Mouse (Mus musculus): Measurements from ENCODE around the gene Cluap1. TPM values are rescaled to one million over a fixed set of nuclear protein-coding genes. Genes with fewer than 3 reads are reported as not detected.

Gene Cluap1
- polyA plus RNA-seq, 1 experiment = 17.0 TPM

GRCm38 (mm10) chr16:3893739-3894138 is 14.9 kb upstream of the Cluap1 start:
- Histone ChIP-seq H3K4me1 (peaks cover 89% of the 10 kb centered on the region), H3K9me3 (no peaks in the 10 kb centered on the region), H3K36me3 (replicated peaks; ENCODE audit: low read length) (peaks cover 73% of the 10 kb centered on the region), H3K4me3 (replicated peaks) (peak overlapping the region; percentile 82), H3K27me3 (replicated peaks) (no peaks in the 10 kb centered on the region)
- TF ChIP-seq FLI1 (IDR thresholded peaks at IDR 0.05; ENCODE audit: low read length) = no peak
- TF ChIP-seq GATA1 (IDR thresholded peaks at IDR 0.05; ENCODE audit: borderline replicate concordance, low read length) = no peak

GRCm38 (mm10) chr16:3895173-3895792 is 13.3 kb upstream of the Cluap1 start:
- Histone ChIP-seq H3K9me3 (no peaks in the 10 kb centered on the region), H3K27me3 (replicated peaks) (no peaks in the 10 kb centered on the region), H3K4me1 (peaks cover 87% of the 10 kb centered on the region), H3K36me3 (replicated peaks; ENCODE audit: low read length) (peaks cover 84% of the 10 kb centered on the region), H3K4me3 (replicated peaks) (peak overlapping the region; percentile 87)
- TF ChIP-seq GATA1 (IDR thresholded peaks at IDR 0.05; ENCODE audit: borderline replicate concordance, low read length) = no peak
- TF ChIP-seq FLI1 (IDR thresholded peaks at IDR 0.05; ENCODE audit: low read length) = no peak

DNA sequence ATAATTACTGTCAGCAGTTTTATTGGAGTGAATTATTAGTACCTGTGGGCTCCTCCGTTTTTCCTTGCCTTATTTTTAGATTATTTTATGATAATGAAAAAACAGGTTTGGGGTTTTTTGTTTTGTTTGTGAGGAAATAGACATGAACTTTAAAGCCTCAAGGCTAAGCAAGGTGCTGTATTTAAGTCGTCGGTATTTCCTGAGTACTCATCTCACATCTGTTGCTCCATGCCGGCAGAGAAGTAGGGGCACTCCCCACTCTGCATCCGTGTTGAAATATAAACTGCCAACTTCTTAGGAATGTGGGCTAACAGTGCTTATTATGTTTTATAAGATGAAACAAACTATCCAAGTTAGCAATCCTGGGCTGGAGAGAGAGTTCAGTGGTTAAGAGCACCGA is 12.6 kb upstream of the Cluap1 start:
- Histone ChIP-seq H3K27me3 (replicated peaks) (no peaks in the 10 kb centered on the region), H3K36me3 (replicated peaks; ENCODE audit: low read length) (peaks cover 88% of the 10 kb centered on the region), H3K9me3 (no peaks in the 10 kb centered on the region), H3K4me1 (peaks cover 80% of the 10 kb centered on the region), H3K4me3 (replicated peaks) (no peak overlapping the region)
- TF ChIP-seq GATA1 (IDR thresholded peaks at IDR 0.05; ENCODE audit: borderline replicate concordance, low read length) = no peak
- TF ChIP-seq FLI1 (IDR thresholded peaks at IDR 0.05; ENCODE audit: low read length) = no peak

DNA sequence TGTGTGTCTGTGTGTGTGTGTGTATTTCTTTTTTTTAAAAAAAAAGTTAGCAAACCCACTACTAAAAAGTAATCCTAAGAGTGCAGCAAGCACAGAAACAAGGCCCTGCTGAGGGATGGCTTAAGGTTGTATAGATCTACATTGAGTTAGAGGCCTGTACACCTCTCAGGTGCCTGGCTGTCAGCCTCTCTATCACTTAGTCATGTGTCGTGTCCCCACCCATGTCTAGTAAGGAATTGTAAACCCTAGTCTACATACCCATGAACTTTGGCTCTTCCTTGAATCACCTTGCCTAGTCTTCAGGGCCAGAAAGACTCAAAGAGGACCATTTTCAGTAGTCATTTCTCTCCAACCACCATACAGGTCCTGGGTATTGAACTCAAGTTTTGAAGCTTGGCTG is 12.0 kb upstream of the Cluap1 start:
- H3K4me3 ChIP-seq (replicated peaks) = no peak overlapping the region
- H3K36me3 ChIP-seq (replicated peaks; ENCODE audit: low read length) = peaks cover 88% of the 10 kb centered on the region

DNA sequence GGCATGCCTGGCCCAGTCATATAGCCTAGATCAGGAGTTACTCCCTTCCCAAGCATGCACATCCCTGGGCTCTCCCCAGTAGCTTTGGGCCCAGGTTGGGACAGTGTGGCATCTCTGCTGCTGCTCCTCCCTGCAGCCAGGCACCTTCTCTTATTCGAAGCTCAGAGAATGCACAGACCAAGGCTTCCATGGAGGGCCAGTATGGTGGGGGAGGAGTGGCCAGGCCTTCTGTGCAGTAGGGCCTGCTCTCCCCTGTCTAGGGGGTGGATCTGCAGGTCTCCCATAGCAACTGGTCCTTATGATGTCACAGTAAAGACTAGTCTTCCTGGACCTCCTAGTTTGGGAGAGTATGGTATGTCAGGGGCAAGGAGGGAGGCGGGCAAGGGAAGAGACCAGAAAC is 1.1 kb upstream of the Cluap1 start:
- no peak for TF ChIP-seq GATA1 (IDR thresholded peaks at IDR 0.05; ENCODE audit: borderline replicate concordance, low read length)
- no peak for TF ChIP-seq FLI1 (IDR thresholded peaks at IDR 0.05; ENCODE audit: low read length)
- no peaks in the 10 kb centered on the region for H3K27me3 ChIP-seq (replicated peaks)
- H3K4me1 ChIP-seq = peaks cover 33% of the 10 kb centered on the region
- H3K36me3 ChIP-seq (replicated peaks; ENCODE audit: low read length) = peaks cover 68% of the 10 kb centered on the region
- H3K4me3 ChIP-seq (replicated peaks) = peak overlapping the region; percentile 35
- no peaks in the 10 kb centered on the region for H3K9me3 ChIP-seq

More for the DNA sequence above, 12.0 kb upstream of the Cluap1 start:
- Histone ChIP-seq H3K4me1 (peaks cover 75% of the 10 kb centered on the region), H3K9me3 (no peaks in the 10 kb centered on the region), H3K27me3 (replicated peaks) (no peaks in the 10 kb centered on the region)
- TF ChIP-seq GATA1 (IDR thresholded peaks at IDR 0.05; ENCODE audit: borderline replicate concordance, low read length) (no peak), FLI1 (IDR thresholded peaks at IDR 0.05; ENCODE audit: low read length) (no peak)

DNA sequence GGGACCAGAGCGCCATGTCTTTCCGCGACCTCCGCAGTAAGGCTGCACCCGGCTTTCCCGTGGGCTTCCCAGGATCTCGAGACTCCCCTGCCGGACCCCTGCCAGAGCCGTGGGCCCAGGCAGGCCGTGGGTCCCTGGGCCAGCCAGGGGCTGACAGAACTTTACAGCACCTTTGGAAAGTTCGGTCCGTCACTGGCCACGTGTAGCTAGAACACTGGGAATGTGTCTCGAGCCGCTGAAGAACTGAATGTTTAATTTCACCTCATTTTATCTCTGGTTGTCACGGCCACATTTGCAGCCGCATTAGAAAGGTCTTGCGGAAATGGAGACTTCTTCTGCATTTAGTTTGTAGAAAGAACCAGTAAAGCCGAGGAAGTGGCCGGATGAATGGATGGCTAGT is 517 bp downstream of the Cluap1 start:
- no peaks in the 10 kb centered on the region for H3K27me3 ChIP-seq (replicated peaks)
- peaks cover 40% of the 10 kb centered on the region for H3K4me1 ChIP-seq
- H3K36me3 ChIP-seq (replicated peaks; ENCODE audit: low read length) = peaks cover 68% of the 10 kb centered on the region
- H3K9me3 ChIP-seq = no peaks in the 10 kb centered on the region
- TF ChIP-seq FLI1 (IDR thresholded peaks at IDR 0.05; ENCODE audit: low read length) (no peak), GATA1 (IDR thresholded peaks at IDR 0.05; ENCODE audit: borderline replicate concordance, low read length) (no peak)
- peak overlapping the region; percentile 93 for H3K4me3 ChIP-seq (replicated peaks)

GRCm38 (mm10) chr16:3920756-3921155 is 12.2 kb downstream of the Cluap1 start:
- Histone ChIP-seq H3K27me3 (replicated peaks) (no peaks in the 10 kb centered on the region), H3K9me3 (peaks cover 5% of the 10 kb centered on the region; the same call in 1 of the 2 replicates), H3K4me1 (peaks cover 6% of the 10 kb centered on the region), H3K36me3 (replicated peaks; ENCODE audit: low read length) (peaks cover 96% of the 10 kb centered on the region), H3K4me3 (replicated peaks) (no peak overlapping the region)
- no peak for TF ChIP-seq GATA1 (IDR thresholded peaks at IDR 0.05; ENCODE audit: borderline replicate concordance, low read length)
- no peak for TF ChIP-seq FLI1 (IDR thresholded peaks at IDR 0.05; ENCODE audit: low read length)

DNA sequence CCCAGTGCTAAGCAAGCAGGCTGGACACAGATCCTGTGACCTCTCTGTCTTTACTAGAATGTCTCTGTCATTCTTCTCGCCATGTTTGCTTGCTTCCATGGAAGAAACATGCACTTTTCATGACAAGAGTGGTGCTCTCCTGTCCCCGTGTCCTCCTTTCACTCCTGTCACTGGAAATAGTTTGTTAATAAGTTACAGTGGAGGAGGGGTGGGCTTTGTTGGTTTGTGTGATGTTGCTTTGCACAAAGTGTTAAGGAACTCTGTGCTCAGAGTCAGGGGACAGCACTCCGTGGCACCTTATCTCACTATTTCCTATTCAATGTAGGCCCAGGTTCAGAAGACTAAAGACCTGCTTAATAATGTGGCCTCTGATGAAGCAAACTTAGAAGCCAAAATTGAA is 14.9 kb downstream of the Cluap1 start:
- Histone ChIP-seq H3K4me1 (peaks cover 8% of the 10 kb centered on the region), H3K36me3 (replicated peaks; ENCODE audit: low read length) (peaks cover 91% of the 10 kb centered on the region), H3K27me3 (replicated peaks) (no peaks in the 10 kb centered on the region), H3K9me3 (peaks cover 5% of the 10 kb centered on the region; the same call in 1 of the 2 replicates), H3K4me3 (replicated peaks) (no peak overlapping the region)
- TF ChIP-seq GATA1 (IDR thresholded peaks at IDR 0.05; ENCODE audit: borderline replicate concordance, low read length) (no peak), FLI1 (IDR thresholded peaks at IDR 0.05; ENCODE audit: low read length) (no peak)

- TF ChIP-seq FLI1 (IDR thresholded peaks at IDR 0.05; ENCODE audit: low read length) (no peak), GATA1 (IDR thresholded peaks at IDR 0.05; ENCODE audit: borderline replicate concordance, low read length) (no peak)
- Histone ChIP-seq H3K4me3 (replicated peaks) (no peak overlapping the region), H3K36me3 (replicated peaks; ENCODE audit: low read length) (peaks cover 90% of the 10 kb centered on the region), H3K27me3 (replicated peaks) (no peaks in the 10 kb centered on the region), H3K4me1 (peaks cover 13% of the 10 kb centered on the region), H3K9me3 (peaks cover 5% of the 10 kb centered on the region; the same call in 1 of the 2 replicates)
These were observed 15.4 kb downstream of the Cluap1 start for GRCm38 (mm10) chr16:3923966-3924365.

DNA sequence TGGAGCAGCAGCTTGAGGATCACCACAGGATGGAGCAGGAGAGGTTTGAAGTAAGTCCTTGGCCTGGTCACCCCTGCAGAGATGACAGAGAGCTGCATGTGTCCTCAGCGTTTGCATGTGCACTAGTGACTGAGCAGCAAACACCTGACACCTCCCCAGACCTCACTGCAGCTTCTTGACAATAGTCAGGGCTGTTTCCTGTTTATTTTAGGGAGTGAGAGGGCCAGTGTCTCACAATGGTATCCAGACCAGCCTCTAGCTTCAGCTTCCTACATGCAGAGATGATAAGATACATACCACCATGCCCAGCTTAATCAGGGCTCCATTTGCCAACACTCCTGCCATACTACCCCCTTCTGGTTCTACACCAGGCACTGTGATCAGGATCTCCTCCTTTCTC is 20.0 kb downstream of the Cluap1 start:
- peak overlapping the region; percentile 54 for H3K4me3 ChIP-seq (replicated peaks)
- TF ChIP-seq GATA1 (IDR thresholded peaks at IDR 0.05; ENCODE audit: borderline replicate concordance, low read length) (no peak), FLI1 (IDR thresholded peaks at IDR 0.05; ENCODE audit: low read length) (no peak)

More for the DNA sequence above, 20.0 kb downstream of the Cluap1 start:
- Histone ChIP-seq H3K36me3 (replicated peaks; ENCODE audit: low read length) (peaks cover 84% of the 10 kb centered on the region), H3K9me3 (peaks cover 5% of the 10 kb centered on the region; the same call in 1 of the 2 replicates), H3K27me3 (replicated peaks) (no peaks in the 10 kb centered on the region), H3K4me1 (peaks cover 22% of the 10 kb centered on the region)

Data from megakaryocyte, embryonic 14.5 days (primary cell).